Mouse (Mus musculus): ENCODE measurements at regions not wholly inside any gene's neighbourhood (a gene's known extent, or its start where the extent isn't known, plus 50 kb on each side); places are given as distances from the start of the nearest gene placed in this dataset.

GRCm38 (mm10) chr8:86401946-86402345, 178.5 kb downstream of the Abcc12 start:
- TF ChIP-seq POLR2A (IDR thresholded peaks at IDR 0.05; ENCODE audit: control insufficient read depth, extremely low read depth, insufficient read depth, low read length, poor library complexity) (no peak), CTCF (IDR thresholded peaks at IDR 0.05; ENCODE audit: borderline replicate concordance, control insufficient read depth, extremely low read depth, insufficient read depth, low read length, poor library complexity) (no peak)

Data from thymus, adult 2 months (tissue).